Mouse (Mus musculus) gastrocnemius, postnatal 25 days (tissue): ENCODE results near the gene Akt1. TPM values are rescaled to one million over a fixed set of nuclear protein-coding genes. Genes with fewer than 3 reads are reported as not detected.

Source experiments
- DNase-seq: peaks from one replicate; pipeline ENCODE4 v3.0.0; 2022
- total RNA-seq, 2 experiments: library from RNA; stranded (reverse); gene quantifications; 1 replicate in 1 of 2; 2 replicates in 1 of 2; pipeline ENCODE4 v1.2.3; 2021

Akt1 gene
- total RNA-seq, 2 experiments from 2014 or later, result 63.5 to 69.7 TPM

- DNase-seq, result peak; percentile 82
Measured at GRCm38 (mm10) chr12:112628928-112629721, 45.6 kb downstream of the Akt1 start.

GRCm38 (mm10) chr12:112628197-112628596, 46.5 kb downstream of the Akt1 start:
- DNase-seq, result no peak

DNA sequence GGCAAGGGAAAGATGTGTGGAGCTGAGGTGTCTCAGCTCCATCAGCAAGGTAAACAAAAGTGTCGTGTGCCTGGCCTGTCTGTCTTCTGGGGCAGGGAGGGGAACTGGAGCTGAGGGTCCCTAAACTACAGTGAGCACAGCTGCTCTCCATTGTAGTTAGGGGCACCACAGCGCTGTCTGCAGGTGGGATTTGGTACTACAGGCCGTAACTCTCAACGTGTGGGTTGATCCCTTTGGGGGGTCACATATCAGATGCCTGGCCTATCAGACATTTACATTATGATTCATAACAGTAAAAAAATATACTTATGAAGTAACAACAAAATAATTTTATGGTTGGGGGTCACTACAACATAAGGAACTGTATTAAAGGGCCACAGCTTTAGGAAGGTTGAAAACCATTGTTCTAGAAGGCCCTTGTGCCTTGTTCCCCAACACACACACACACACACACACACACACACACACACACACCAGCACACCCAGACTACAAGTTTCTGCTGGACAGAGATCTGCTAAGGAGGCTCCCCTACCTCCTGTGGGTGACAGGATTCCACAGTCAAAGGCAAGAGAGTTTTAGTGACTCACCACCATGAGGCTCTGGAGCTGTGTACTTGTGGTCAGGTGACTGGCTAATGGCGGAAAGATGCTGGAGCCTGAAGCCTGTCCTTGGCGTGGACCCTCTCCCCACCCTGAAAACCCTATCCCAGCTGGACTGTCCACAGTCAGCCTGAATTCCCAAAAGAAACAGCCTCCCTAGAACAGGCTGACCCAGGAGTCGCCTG, 47.4 kb downstream of the Akt1 start:
- DNase-seq, result no peak

DNA sequence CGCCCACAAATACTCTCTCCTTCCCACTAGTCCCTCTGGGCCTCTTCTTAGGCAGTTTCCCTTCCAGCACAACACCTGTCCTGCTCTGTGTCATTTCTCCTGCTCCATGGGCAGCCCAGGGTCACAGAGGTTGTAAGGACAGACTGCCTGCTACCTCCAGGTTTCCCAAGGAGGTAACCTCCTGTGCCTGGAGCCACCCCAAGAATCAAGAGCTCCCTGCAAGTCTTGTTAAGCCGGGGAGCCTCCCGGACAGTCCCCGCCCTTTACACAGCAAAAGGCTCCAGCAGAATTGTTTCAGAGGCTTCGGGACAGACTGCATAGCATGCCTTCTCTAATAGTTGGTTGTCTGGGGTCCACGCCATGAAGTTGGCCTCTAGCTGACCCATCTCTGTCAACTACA, 48.2 kb downstream of the Akt1 start:
- DNase-seq, result no peak

GRCm38 (mm10) chr12:112625700-112626099, 49.0 kb downstream of the Akt1 start:
- peak; percentile 75 for DNase-seq

DNA sequence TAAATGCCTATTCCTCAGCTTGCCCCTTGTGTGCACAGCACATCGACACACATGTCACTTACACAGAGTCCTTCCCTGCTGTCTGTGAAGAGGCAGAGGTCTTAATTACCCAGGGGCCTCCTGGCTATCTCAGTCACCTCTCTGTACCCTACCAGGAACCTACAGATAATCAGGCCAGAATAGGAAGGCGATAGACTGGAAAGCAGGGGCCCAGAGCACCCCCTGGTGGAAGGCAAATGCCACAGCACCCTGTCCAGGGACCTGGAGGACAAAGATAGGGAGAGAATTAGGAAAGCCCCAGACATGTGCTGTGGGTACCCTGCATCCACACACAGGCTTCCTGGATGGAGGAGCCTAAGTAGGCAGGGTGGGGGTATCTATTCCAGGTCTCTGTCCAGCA, 50.9 kb downstream of the Akt1 start:
- peak; percentile 59 for DNase-seq

DNA sequence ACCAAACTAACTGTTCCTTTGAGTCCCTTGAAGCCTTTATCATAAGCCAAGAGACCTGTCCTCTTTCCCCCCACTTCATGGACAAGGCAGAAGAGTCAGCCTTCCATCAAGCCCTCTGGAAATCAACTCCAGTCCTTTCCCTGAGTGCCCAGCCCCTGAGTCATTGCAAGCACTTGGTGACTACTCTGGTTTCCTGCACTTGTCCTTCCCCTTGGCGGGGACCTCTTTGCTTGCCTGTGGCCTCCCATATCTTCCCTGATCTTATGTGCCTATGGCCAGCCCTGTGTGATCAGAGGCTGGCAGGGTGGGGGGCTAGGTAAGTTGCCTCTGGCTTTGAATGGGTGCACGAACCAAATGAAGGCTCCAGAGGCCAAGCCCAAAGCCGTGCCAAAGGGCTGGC, 52.8 kb downstream of the Akt1 start:
- DNase-seq, result no peak

DNA sequence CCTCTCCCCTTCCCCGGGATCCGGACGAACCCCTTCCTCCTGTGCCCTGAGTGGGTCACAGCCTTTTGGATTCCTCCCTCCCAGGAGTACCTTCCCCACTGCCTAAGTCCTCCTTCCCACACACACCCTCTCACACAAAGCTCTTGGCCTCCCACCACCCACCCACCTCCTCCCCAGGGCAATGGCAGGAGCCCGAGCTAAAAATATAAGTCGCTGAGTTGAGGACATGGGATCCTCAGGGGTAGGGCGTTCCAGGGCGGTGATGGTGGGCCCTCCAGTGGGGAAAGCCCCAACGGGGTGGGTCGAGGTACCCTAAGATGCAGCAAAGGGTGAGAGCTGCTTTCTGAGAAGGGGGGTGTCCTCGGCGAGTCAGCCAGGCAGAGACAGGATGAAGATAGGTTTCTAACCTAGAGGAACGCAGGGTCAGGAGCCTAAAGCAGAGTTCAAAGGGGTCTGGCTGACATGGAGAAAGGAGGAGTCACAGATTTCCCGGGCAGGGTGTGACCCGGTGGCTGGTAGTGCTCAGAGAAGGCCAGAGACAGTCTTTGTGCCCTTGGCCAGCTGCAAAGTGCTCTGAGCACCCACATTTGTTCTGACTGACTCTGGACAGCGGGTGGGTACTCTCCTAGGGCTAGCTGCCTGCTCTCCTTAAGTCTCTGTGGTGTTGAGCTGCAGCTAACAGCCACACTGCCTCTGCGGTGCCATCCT, 54.2 kb downstream of the Akt1 start:
- DNase-seq, result peak; percentile 76

DNA sequence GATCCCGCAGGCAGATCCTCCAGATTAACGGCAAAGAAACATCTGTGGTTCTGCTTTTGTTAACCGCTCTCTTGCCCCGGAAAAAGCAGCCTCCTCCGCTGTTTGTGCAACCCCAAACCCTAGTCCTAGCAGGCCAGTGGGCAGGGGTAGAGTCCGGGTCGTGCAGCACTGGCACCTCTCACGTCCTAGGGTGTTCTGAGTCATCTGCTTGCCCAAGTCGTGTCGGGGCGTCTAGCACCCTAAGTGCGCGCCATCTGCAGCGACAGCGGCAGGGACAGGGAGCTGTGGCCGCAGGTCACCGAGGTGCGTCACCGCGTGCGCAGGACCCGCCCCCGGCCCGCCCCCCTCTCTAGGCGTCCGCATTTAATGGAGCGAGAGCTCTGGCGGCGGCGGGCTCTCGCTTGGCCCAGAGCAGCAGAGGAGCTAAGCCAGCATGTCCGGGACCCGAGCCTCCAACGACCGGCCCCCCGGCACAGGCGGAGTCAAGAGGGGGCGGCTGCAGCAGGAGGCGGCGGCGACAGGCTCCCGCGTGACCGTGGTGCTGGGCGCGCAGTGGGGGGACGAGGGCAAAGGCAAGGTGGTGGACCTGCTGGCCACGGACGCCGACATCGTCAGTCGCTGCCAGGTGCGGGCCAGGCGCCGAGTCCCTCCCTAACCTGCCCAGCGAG, 54.9 kb downstream of the Akt1 start, which contains the start of gene Adssl1:
Gene Adssl1 (plus strand): TSS at position 360 of the 668 bp plus-strand sequence.
- peak; percentile 87 for DNase-seq

DNA sequence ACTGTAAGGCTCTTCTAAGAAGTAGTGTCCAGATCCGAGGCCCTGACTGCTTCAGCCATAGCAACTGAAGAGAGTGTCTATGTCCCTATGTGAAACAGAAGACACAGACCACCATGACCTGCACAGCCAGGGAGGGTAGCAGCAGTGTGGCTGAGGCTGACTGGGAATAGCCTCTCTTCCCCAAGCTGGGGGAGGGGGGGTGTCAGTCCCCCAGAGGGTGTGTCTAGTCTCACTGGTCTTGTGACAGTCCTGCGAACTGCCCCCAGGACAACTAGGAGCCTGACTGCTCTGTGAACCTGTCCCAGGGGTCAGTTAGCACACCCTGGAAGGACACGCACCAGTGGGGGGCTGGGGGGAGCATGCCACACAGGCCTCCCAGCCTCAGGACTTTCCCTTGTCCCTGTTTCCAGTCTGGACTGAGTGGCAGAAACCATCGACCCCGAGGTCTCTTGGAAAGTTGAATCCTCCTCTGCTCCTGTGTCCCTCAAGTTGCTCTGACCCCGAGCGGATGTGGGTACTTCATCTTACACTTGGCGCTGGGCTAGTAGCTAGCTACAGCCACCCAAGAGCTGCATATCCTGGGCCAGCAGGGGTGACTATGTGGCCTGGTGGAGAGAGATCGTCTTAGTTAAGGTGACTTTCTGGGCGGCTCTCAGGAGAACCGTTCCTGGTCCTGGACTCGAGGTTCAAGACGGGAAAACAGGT, 55.6 kb downstream of the Akt1 start:
- DNase-seq, result peak; percentile 84

GRCm38 (mm10) chr12:112617898-112618380, 56.7 kb downstream of the Akt1 start:
- DNase-seq, result peak; percentile 83

- no peak for DNase-seq
Measured at GRCm38 (mm10) chr12:112617184-112617583, 57.5 kb downstream of the Akt1 start.

DNA sequence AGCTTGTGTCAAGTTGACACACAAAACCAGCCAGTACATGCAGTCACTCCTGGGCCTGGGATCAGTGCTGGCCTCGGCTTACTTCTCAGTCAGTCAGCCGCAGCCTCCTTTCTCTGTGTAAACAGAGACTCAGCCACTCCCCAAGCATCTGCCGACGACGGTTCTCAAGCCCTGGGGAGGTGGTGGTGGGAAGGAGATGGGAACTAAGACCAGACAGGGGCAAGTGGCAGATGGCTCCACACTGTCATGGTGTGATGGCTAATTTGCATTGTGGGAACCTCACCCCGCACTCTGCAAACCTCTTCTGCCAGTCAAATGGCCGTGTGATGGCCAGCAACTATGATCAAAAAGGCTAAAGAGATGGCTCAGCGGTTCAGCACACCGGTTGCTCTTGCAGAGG, 58.0 kb downstream of the Akt1 start:
- no peak for DNase-seq

DNA sequence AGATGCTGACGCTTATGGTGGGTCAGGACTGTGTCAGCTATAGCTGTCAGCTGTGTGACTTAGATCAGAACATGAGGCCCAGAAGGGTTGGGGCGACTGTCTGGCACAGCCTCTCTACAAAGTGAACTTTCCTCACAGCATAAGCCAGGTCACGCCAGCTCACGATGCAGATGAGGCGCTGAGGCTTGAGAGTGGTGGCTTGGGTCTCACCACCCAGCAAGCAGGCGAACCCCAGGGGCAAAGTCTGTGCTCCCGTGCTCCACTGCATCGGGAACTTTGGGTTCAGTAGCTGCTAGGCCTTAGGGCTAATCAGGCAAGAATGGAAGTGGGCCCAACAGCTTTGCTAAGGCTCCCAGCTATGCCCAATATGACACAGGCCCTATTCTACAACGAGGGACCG, 65.7 kb downstream of the Akt1 start:
- no peak for DNase-seq

- no peak for DNase-seq
Measured at GRCm38 (mm10) chr12:112606998-112607397, 67.7 kb downstream of the Akt1 start.

DNA sequence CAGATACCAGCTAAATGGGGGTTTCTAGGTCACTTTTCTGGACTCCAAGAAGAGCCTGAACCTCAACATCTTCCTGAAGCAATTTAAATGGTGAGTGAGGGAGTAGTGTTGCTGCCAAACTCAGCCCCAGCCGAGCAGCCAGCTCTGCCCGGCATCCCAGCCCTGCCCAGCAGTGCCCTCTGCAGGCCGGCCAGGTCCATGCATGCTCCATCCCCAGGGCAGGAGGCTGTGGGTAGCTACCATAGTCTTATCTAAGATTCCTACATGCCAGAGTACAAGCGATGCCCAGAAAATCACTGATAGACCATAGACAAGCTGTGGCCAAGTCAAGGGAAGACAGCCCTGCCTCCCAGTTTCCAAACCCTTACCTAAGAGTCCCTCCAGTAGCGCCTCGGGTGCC, 68.9 kb downstream of the Akt1 start:
- DNase-seq, result peak; percentile 72

- no peak for DNase-seq
Measured at GRCm38 (mm10) chr12:112604709-112605649, 69.7 kb downstream of the Akt1 start.

- no peak for DNase-seq
Measured at GRCm38 (mm10) chr12:112604022-112604421, 70.7 kb downstream of the Akt1 start.
